Mouse (Mus musculus) G1E-ER4 (cell line): Measurements from ENCODE around the gene Cacna2d3. TPM values are rescaled to one million over a fixed set of nuclear protein-coding genes. Genes with fewer than 3 reads are reported as not detected.

Source experiments
- GATA1 ChIP-seq: IDR thresholded peaks from one replicate; pipeline ENCODE4 v1.8.0; 2012; ENCODE audit warnings: low read length, inconsistent platforms
- polyA plus RNA-seq: library from polyadenylated mRNA; stranded (reverse); fragments of >175 nt; gene quantifications from 2 replicates; pipeline ENCODE4 v1.2.3, GENCODE M21; 2012

The Cacna2d3 gene
- polyA plus RNA-seq, 1 experiment, result not detected

GRCm38 (mm10) chr14:29392851-29393250, 328.8 kb downstream of the Cacna2d3 start:
- TF ChIP-seq GATA1, result no peak

GRCm38 (mm10) chr14:29391489-29391888, 330.2 kb downstream of the Cacna2d3 start:
- TF ChIP-seq GATA1, result no peak

- TF ChIP-seq GATA1, result no peak
Observed at GRCm38 (mm10) chr14:29387761-29388160, 333.9 kb downstream of the Cacna2d3 start.

GRCm38 (mm10) chr14:29385500-29385899, 336.2 kb downstream of the Cacna2d3 start:
- TF ChIP-seq GATA1, result no peak

- no peak for TF ChIP-seq GATA1
Observed at GRCm38 (mm10) chr14:29382786-29383185, 338.9 kb downstream of the Cacna2d3 start.

GRCm38 (mm10) chr14:29366911-29367310, 354.8 kb downstream of the Cacna2d3 start:
- TF ChIP-seq GATA1, result no peak

- no peak for TF ChIP-seq GATA1
Observed at GRCm38 (mm10) chr14:29362448-29362847, 359.2 kb downstream of the Cacna2d3 start.

- TF ChIP-seq GATA1, result no peak
Observed at GRCm38 (mm10) chr14:29350627-29351026, 371.0 kb downstream of the Cacna2d3 start.

- TF ChIP-seq GATA1, result no peak
Observed at GRCm38 (mm10) chr14:29341581-29341980, 380.1 kb downstream of the Cacna2d3 start.

- TF ChIP-seq GATA1, result no peak
Observed at GRCm38 (mm10) chr14:29340728-29341127, 380.9 kb downstream of the Cacna2d3 start.

GRCm38 (mm10) chr14:29334897-29335296, 386.8 kb downstream of the Cacna2d3 start:
- TF ChIP-seq GATA1, result no peak

- no peak for TF ChIP-seq GATA1
Observed at GRCm38 (mm10) chr14:29334216-29334615, 387.4 kb downstream of the Cacna2d3 start.

- TF ChIP-seq GATA1, result no peak
Observed at GRCm38 (mm10) chr14:29324430-29324782, 397.3 kb downstream of the Cacna2d3 start.

GRCm38 (mm10) chr14:29323718-29324429, 397.8 kb downstream of the Cacna2d3 start:
- TF ChIP-seq GATA1, result no peak

- no peak for TF ChIP-seq GATA1
Observed at GRCm38 (mm10) chr14:29313431-29313830, 408.2 kb downstream of the Cacna2d3 start.

GRCm38 (mm10) chr14:29305623-29306022, 416.0 kb downstream of the Cacna2d3 start:
- no peak for TF ChIP-seq GATA1

GRCm38 (mm10) chr14:29296185-29296754, 425.4 kb downstream of the Cacna2d3 start:
- TF ChIP-seq GATA1, result no peak
